Mouse (Mus musculus) ES-Bruce4 (cell line): ENCODE measurements around the gene Hps6.

Experiments used
- CTCF ChIP-seq: IDR thresholded peaks from one replicate; pipeline ENCODE4 v1.8.1; 2011; ENCODE audit warnings: low read depth, low read length
- EP300 ChIP-seq: IDR thresholded peaks from 2 replicates; pipeline ENCODE4 v1.6.1; 2011; ENCODE audit warnings: low read depth, low read length; ENCODE audit not compliant: insufficient read depth
- POLR2A ChIP-seq: IDR thresholded peaks from one replicate; pipeline ENCODE4 v1.8.1; 2011; ENCODE audit warnings: low read length; ENCODE audit not compliant: insufficient read depth

DNA sequence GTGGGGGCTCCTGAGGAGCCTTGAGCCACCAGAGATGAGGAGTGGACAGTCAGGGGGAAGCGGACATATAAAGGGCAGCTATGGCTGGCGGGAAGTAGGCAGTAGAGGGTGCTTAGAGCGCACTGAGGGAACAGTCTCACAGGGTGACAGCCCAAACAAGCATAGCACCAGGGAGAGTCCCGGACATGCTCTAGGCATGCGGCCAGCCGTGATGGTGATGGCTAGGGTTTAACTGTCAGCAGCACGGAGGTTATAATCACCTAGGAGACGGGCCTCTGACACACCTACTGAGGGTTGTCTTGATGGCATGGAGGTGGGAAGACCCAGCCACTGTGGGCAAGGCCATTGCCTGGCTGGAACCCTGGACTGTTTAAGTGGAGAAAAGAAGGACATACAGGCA, 23.3 kb downstream of the Hps6 start:
- TF ChIP-seq POLR2A, result no peak
- no peak for TF ChIP-seq CTCF
- no peak for TF ChIP-seq EP300
